Mouse (Mus musculus): ENCODE data around the gene Eif5a.
"Not testable (repeated sequence)": the region's sequence is repeated elsewhere in the genome, so short reads cannot be mapped to it uniquely, and the experiment has no call there.

Eif5a gene

GRCm38 (mm10) chr11:69945997-69946891 lies 24.5 kb upstream of the Eif5a start:
- DNase-seq (ENCODE audit: low read depth, low spot score) = no peak

DNA sequence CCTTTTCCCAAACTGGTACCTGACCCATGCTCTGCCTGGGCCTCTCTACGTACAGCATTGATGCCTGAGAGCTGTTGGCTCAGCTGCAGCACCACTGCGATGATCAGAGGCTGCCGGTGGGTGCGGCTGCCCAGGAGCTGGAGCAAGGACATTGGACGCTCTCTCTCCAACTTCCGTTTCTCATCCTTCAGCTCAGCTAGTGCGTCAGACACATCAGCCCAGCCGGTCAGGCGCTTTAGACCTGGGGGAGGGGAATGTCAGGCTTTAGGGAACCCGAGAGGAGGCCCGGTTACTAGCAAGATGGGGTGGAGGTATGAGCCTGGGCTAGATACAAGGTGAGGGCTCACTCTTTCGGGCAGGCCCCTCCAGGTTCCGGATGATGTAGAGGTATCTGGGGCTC lies 23.5 kb upstream of the Eif5a start:
- DNase-seq (ENCODE audit: low read depth, low spot score) = no peak

- DNase-seq (ENCODE audit: low read depth, low spot score) = no peak
These were observed 19.2 kb upstream of the Eif5a start for GRCm38 (mm10) chr11:69940962-69941361.

DNA sequence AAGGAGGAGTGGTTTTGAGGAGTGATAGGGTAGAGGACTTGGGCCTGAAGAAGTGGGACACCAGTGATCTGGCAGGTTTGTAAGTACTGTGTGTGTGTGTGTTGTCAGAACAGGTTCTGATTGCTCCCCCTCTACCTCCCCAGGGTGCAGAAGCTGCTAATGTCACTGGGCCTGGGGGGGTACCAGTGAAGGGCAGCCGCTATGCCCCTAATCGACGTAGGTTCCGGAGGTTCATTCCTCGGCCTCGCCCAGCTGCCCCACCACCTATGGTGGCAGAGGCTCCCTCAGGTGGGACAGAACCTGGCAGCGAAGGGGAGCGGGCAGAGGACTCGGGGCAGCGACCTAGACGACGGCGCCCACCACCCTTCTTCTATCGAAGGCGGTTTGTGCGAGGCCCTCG lies 18.0 kb upstream of the Eif5a start:
- no peak for DNase-seq (ENCODE audit: low read depth, low spot score)

DNA sequence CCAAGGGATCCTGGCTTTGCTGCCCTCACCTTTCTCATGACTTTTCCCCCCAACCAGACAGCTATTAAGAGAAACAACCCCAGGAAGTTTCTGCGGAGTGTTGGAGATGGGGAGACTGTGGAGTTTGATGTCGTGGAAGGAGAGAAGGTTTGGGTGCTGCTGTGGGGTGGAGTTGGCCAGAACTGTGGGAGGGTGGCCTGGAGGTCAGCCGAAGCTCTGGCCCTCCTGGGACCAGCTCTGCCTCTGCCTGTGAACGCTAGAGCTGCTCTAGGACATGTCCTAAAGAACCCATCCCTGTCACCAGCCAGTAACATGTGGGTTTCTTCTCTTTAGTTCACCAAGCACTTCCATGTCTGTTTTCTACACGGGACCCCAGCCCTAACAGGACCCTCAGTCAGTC lies 17.4 kb upstream of the Eif5a start:
- DNase-seq (ENCODE audit: low read depth, low spot score) = no peak

- no peak for DNase-seq (ENCODE audit: low read depth, low spot score)
These were observed 16.7 kb upstream of the Eif5a start for GRCm38 (mm10) chr11:69938401-69938979.

DNA sequence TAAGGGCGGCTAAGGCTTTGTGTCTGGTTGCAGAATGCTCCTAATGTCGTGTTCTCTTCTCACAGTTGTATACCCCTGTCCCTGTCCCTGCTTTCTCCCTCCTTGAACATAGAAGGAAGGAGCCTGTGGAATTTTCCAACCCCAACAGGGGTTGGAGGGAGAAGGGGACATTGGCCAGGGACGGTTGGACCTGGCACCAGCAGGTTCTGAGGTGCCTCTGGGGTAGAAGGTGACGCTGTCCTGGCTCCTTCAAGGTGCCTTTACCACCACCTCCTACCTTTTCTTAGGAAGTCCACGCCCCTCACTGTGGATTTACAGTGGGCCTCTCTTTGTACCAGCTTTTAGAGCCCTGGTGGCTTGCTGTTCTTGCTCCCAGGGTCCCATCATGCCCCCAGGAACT lies 16.1 kb upstream of the Eif5a start:
- no peak for DNase-seq (ENCODE audit: low read depth, low spot score)

DNA sequence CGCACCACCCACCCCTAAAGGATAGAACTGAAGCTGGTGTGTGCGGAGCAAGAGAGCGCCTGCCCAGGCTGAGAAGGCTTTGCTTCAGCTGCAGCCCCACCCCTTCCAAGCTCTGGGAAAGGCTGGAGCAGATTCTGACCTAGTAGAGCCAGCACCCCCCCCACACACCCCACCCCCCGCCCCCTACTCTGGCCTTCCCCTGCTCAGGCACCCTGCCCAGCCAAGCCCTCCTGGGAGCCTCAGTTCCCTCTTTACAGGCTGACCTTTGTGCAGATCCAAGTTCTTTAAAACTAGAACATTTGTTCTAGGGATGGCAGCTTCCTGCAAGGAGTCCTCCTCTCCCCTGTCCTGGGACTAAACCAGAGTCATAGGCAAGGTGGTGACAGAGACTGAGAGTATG lies 15.6 kb upstream of the Eif5a start:
- no peak for DNase-seq (ENCODE audit: low read depth, low spot score)

GRCm38 (mm10) chr11:69936714-69937347 lies 15.1 kb upstream of the Eif5a start:
- no peak for DNase-seq (ENCODE audit: low read depth, low spot score)

- no peak for DNase-seq (ENCODE audit: low read depth, low spot score)
These were observed 14.4 kb upstream of the Eif5a start for GRCm38 (mm10) chr11:69936156-69936555.

- peak; percentile 94 for DNase-seq (ENCODE audit: low read depth, low spot score)
These were observed 13.6 kb upstream of the Eif5a start, which contains the start of gene Ybx2 for GRCm38 (mm10) chr11:69935137-69935879. Gene Ybx2, plus strand, starts transcription at chr11:69935796.

- no peak for DNase-seq (ENCODE audit: low read depth, low spot score)
These were observed 12.9 kb upstream of the Eif5a start for GRCm38 (mm10) chr11:69934681-69935080.

- peak; percentile 90 for DNase-seq (ENCODE audit: low read depth, low spot score)
These were observed 12.4 kb upstream of the Eif5a start for GRCm38 (mm10) chr11:69934169-69934568.

- no peak for DNase-seq (ENCODE audit: low read depth, low spot score)
These were observed 11.3 kb upstream of the Eif5a start for GRCm38 (mm10) chr11:69933066-69933465.

DNA sequence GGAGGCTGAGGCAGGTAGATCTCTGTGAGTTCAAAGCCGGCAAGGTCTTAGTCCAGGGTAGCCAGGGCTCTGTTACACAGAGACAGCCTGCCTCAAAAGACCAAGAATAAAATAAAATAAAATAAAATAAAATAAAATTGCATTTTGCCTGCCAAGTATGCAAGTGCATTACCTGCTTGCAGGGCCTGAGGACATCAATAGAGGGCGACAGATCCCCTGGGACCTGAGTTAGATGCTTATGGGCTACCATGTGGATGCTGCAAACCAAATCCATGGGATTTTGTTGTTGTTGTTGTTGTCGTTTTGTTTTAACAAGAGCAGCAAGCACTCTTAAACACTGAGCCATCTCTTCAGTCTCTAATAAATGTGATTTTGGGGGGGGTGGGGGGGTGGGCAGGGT lies 10.5 kb upstream of the Eif5a start:
- DNase-seq (ENCODE audit: low read depth, low spot score) = peak; percentile 35

DNA sequence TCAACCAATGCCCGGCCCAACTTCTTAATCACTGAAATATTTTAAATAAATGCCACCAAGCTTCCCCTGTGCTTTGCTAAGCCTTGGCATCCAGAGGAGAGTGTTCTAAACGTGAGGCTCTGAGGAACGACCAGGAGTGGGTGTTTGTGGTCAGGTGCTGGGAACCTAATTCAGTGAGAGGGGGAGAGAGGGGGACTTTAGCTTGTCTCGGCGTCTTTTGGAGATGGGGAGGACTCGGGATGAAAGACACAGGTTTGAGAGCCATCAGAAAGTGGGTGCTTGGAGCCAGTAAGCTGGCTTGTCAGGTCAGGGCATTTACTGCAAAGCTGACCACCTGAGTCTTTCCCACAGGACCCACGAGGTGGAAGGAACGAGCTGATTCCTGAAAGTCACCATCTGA lies 10.0 kb upstream of the Eif5a start:
- no peak for DNase-seq (ENCODE audit: low read depth, low spot score)

DNA sequence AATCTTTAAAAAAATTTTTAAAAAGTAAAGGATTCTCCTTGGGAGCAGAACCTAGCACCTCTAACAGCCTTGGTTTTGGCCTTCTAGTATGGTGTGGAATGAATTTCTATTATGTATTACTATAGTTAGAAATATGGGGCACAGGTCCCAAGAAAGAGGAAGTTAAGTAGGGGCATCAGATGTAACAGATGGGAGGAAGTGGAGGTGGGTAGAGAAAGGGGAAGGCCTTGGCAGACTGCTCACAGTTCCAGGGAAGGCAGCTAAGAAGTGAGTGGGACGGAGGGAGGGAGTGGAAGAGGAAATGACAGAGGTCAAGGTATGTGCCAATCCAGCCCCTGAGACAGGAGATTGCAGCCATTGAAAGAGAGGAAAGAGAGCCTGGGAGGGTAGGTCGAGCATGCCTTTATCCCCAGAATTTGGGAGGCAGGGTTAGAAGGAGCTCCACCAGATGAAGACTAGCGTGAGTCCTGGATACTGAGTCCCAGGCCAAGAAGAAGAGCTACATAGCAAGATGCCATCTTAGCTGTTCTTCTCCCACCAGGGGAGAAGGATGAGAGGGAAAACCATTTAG lies 9.3 kb upstream of the Eif5a start:
- DNase-seq (ENCODE audit: low read depth, low spot score) = peak; percentile 65

GRCm38 (mm10) chr11:69930176-69930575 lies 8.4 kb upstream of the Eif5a start:
- DNase-seq (ENCODE audit: low read depth, low spot score) = not testable (repeated sequence)

- no peak for DNase-seq (ENCODE audit: low read depth, low spot score)
These were observed 8.0 kb upstream of the Eif5a start for GRCm38 (mm10) chr11:69929712-69930111.

- no peak for DNase-seq (ENCODE audit: low read depth, low spot score)
These were observed 5.7 kb upstream of the Eif5a start for GRCm38 (mm10) chr11:69927501-69927900.

DNA sequence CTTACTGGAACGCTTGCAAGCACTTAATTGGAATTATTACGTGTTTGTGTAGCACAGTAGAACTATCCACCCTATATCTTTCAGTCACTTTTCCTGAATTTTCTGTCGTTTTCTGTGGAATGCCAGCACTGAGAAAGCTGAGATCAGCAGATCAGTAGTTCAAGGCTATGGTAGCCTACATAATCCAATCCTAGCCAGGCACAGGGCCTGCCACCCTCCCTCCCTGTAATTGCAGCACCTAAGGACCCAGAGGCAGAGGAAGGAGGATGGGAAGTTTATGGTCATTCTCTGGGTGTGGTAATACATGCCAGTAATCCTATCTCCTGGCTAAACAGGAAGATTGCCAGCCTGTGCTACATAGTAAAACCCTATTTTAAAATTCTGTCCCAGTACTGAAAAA lies 1.0 kb upstream of the Eif5a start:
- DNase-seq (ENCODE audit: low read depth, low spot score) = no peak

Data from A20 (cell line).